Mouse (Mus musculus) kidney, adult 11 months (tissue): Measurements from ENCODE around the gene Slc27a1.

Experiments
- DNase-seq: peaks from one replicate; pipeline ENCODE4 v3.0.0; 2022

The Slc27a1 gene

GRCm38 (mm10) chr8:71627265-71628099 lies 58.8 kb downstream of the Slc27a1 start:
- DNase-seq = no peak

- DNase-seq = no peak
These were observed 59.9 kb downstream of the Slc27a1 start for GRCm38 (mm10) chr8:71628396-71629095.

GRCm38 (mm10) chr8:71629096-71629697 lies 60.5 kb downstream of the Slc27a1 start:
- DNase-seq = peak; percentile 92

- peak; percentile 43 for DNase-seq
These were observed 61.1 kb downstream of the Slc27a1 start for GRCm38 (mm10) chr8:71629781-71630212.

- DNase-seq = no peak
These were observed 62.1 kb downstream of the Slc27a1 start for GRCm38 (mm10) chr8:71630761-71631160.

- no peak for DNase-seq
These were observed 63.2 kb downstream of the Slc27a1 start for GRCm38 (mm10) chr8:71631897-71632296.

GRCm38 (mm10) chr8:71633164-71633563 lies 64.5 kb downstream of the Slc27a1 start:
- no peak for DNase-seq

GRCm38 (mm10) chr8:71633981-71634667 lies 65.4 kb downstream of the Slc27a1 start:
- DNase-seq = peak; percentile 70
